Mouse (Mus musculus) kidney, postnatal 36 days (tissue): ENCODE data around the gene Prc1.
"Not testable (repeated sequence)": the region's sequence is repeated elsewhere in the genome, so short reads cannot be mapped to it uniquely, and the experiment has no call there.

ENCODE experiments used
- DNase-seq, 2 experiments: peaks; one replicate each; pipeline ENCODE4 v3.0.0; 2021 to 2022; ENCODE audit warnings: mixed read lengths in 2 of 2

The Prc1 gene

GRCm38 (mm10) chr7:80285725-80286124 is 8.5 kb upstream of the Prc1 start:
- DNase-seq = no peak

GRCm38 (mm10) chr7:80287736-80288135 is 6.5 kb upstream of the Prc1 start:
- DNase-seq = no peak

- DNase-seq = no peak
Measured at GRCm38 (mm10) chr7:80294764-80295648, 756 bp downstream of the Prc1 start.

- DNase-seq = no peak
Measured at GRCm38 (mm10) chr7:80296462-80296861, 2.2 kb downstream of the Prc1 start.

GRCm38 (mm10) chr7:80297041-80297440 is 2.8 kb downstream of the Prc1 start:
- DNase-seq = no peak

GRCm38 (mm10) chr7:80298754-80299153 is 4.5 kb downstream of the Prc1 start:
- no peak for DNase-seq

GRCm38 (mm10) chr7:80299568-80299967 is 5.3 kb downstream of the Prc1 start:
- no peak for DNase-seq

GRCm38 (mm10) chr7:80301522-80301921 is 7.3 kb downstream of the Prc1 start:
- DNase-seq = no peak

GRCm38 (mm10) chr7:80307766-80308165 is 13.5 kb downstream of the Prc1 start:
- no peak for DNase-seq

- DNase-seq = no peak
Measured at GRCm38 (mm10) chr7:80310771-80311170, 16.5 kb downstream of the Prc1 start.

GRCm38 (mm10) chr7:80315733-80316132 is 21.5 kb downstream of the Prc1 start:
- no peak for DNase-seq

GRCm38 (mm10) chr7:80317439-80318115 is 23.3 kb downstream of the Prc1 start:
- DNase-seq = peak; percentile 17 to 39

GRCm38 (mm10) chr7:80318670-80319069 is 24.4 kb downstream of the Prc1 start:
- DNase-seq = no peak

- no peak for DNase-seq
Measured at GRCm38 (mm10) chr7:80319846-80320496, 25.7 kb downstream of the Prc1 start.

GRCm38 (mm10) chr7:80323336-80323735 is 29.1 kb downstream of the Prc1 start:
- no peak for DNase-seq

GRCm38 (mm10) chr7:80324043-80324815 is 30.0 kb downstream of the Prc1 start, which contains the start of gene Rccd1:
Gene Rccd1, minus strand, starts transcription at chr7:80324454.
- peak; percentile 97 to 98 for DNase-seq

- not testable (repeated sequence) for DNase-seq
Measured at GRCm38 (mm10) chr7:80324816-80325119, 30.5 kb downstream of the Prc1 start.

- DNase-seq = no peak
Measured at GRCm38 (mm10) chr7:80325292-80325868, 31.1 kb downstream of the Prc1 start.

GRCm38 (mm10) chr7:80326076-80326475 is 31.8 kb downstream of the Prc1 start:
- DNase-seq = no peak

- no peak for DNase-seq
Measured at GRCm38 (mm10) chr7:80330278-80330677, 36.0 kb downstream of the Prc1 start.

- no peak for DNase-seq
Measured at GRCm38 (mm10) chr7:80331433-80331832, 37.2 kb downstream of the Prc1 start.

- DNase-seq = no peak
Measured at GRCm38 (mm10) chr7:80334848-80335247, 40.6 kb downstream of the Prc1 start.
